Mouse (Mus musculus): ENCODE results near the gene Wdr5b. TPM values are rescaled to one million over a fixed set of nuclear protein-coding genes. Genes with fewer than 3 reads are reported as not detected.

Gene Wdr5b
- polyA plus RNA-seq, 1 experiment, result 1.9 TPM

DNA sequence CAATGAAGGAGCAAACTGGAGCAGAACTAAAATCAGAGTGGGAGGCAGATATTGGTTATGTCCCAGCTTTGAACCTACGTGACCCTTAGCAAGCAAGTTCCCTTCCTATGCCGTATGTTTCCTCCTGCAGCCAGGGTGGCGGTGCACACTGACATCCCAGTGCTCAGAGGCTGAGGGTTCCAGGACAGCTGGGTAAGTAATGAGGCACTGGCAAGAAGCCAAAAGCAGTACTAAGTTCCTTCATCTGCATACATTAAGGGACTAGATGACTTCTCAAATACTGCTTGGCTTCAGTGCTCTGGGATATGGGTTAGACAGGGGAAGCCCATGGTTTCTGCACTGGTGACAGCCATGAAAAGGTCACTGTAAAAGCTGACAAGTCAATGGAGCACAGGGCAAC lies 27.4 kb downstream of the Wdr5b start:
- Histone ChIP-seq H3K36me3 (ENCODE audit: control insufficient read depth, insufficient read depth) (peaks cover 7% of the 10 kb centered on the region), H3K4me2 (ENCODE audit: low read depth) (peak overlapping the region; percentile 87), H3ac (ENCODE audit: control insufficient read depth, insufficient read length) (no peak overlapping the region), H3K4me3 (no peak overlapping the region), H3K79me2 (ENCODE audit: control insufficient read depth, insufficient read depth) (peaks cover 49% of the 10 kb centered on the region), H3K27me3 (ENCODE audit: control insufficient read depth, insufficient read depth, insufficient read length) (no peaks in the 10 kb centered on the region)
- TF ChIP-seq SRF (IDR thresholded peaks at IDR 0.05; ENCODE audit: control insufficient read depth, insufficient read length, low read depth) (no peak), MAX (IDR thresholded peaks at IDR 0.05; ENCODE audit: low read depth) (no peak), REST (IDR thresholded peaks at IDR 0.05; ENCODE audit: insufficient read depth, insufficient read length) (no peak), MYOG (IDR thresholded peaks at IDR 0.05; ENCODE audit: control insufficient read depth in 1 of 3, insufficient read depth in 1 of 3, insufficient read length in 2 of 3, low read depth in 2 of 3) (no peak), MYOD1 (IDR thresholded peaks at IDR 0.05; ENCODE audit: control insufficient read depth in 1 of 3, insufficient read length in 2 of 3, low read depth in 2 of 3) (no peak), TCF12 (IDR thresholded peaks at IDR 0.05; ENCODE audit: insufficient read depth, poor library complexity, severe bottlenecking) (no peak), E2F4 (IDR thresholded peaks at IDR 0.05; ENCODE audit: insufficient read depth) (no peak), TCF3 (IDR thresholded peaks at IDR 0.05; ENCODE audit: insufficient read length, low read depth) (no peak), POLR2AphosphoS2 (IDR thresholded peaks at IDR 0.05; ENCODE audit: insufficient read length, low read depth) (no peak), POLR2A (IDR thresholded peaks at IDR 0.05; ENCODE audit: insufficient read length, low read depth) (no peak), CEBPB (IDR thresholded peaks at IDR 0.05; ENCODE audit: insufficient read depth, poor library complexity, severe bottlenecking) (no peak), USF1 (IDR thresholded peaks at IDR 0.05; ENCODE audit: low read depth) (no peak)

GRCm38 (mm10) chr16:36069819-36070575 lies 29.0 kb downstream of the Wdr5b start:
- no peak overlapping the region for H3ac ChIP-seq (ENCODE audit: control insufficient read depth, insufficient read length)
- H3K4me2 ChIP-seq (ENCODE audit: low read depth), result peak overlapping the region; percentile 87
- peaks cover 65% of the 10 kb centered on the region for H3K79me2 ChIP-seq (ENCODE audit: control insufficient read depth, insufficient read depth)
- TF ChIP-seq USF1 (IDR thresholded peaks at IDR 0.05; ENCODE audit: low read depth) (no peak), TCF12 (IDR thresholded peaks at IDR 0.05; ENCODE audit: insufficient read depth, poor library complexity, severe bottlenecking) (no peak), TCF3 (IDR thresholded peaks at IDR 0.05; ENCODE audit: insufficient read length, low read depth) (no peak), MYOD1 (IDR thresholded peaks at IDR 0.05; ENCODE audit: control insufficient read depth in 1 of 3, insufficient read length in 2 of 3, low read depth in 2 of 3) (no peak), MYOG (IDR thresholded peaks at IDR 0.05; ENCODE audit: control insufficient read depth in 1 of 3, insufficient read depth in 1 of 3, insufficient read length in 2 of 3, low read depth in 2 of 3) (no peak), POLR2A (IDR thresholded peaks at IDR 0.05; ENCODE audit: insufficient read length, low read depth) (no peak)
- peaks cover 7% of the 10 kb centered on the region for H3K36me3 ChIP-seq (ENCODE audit: control insufficient read depth, insufficient read depth)
- no peaks in the 10 kb centered on the region for H3K27me3 ChIP-seq (ENCODE audit: control insufficient read depth, insufficient read depth, insufficient read length)
- peak overlapping the region; percentile 99 for H3K4me3 ChIP-seq

- Histone ChIP-seq H3K4me3 (peak overlapping the region; percentile 99), H3K27me3 (ENCODE audit: control insufficient read depth, insufficient read depth, insufficient read length) (no peaks in the 10 kb centered on the region), H3ac (ENCODE audit: control insufficient read depth, insufficient read length) (peak overlapping the region; percentile 48), H3K36me3 (ENCODE audit: control insufficient read depth, insufficient read depth) (peaks cover 7% of the 10 kb centered on the region), H3K4me2 (ENCODE audit: low read depth) (peak overlapping the region; percentile 87), H3K79me2 (ENCODE audit: control insufficient read depth, insufficient read depth) (peaks cover 75% of the 10 kb centered on the region)
- peak; percentile 23 for TF ChIP-seq SRF (IDR thresholded peaks at IDR 0.05; ENCODE audit: control insufficient read depth, insufficient read length, low read depth)
- TF ChIP-seq E2F4 (IDR thresholded peaks at IDR 0.05; ENCODE audit: insufficient read depth), result no peak
These were observed 30.1 kb downstream of the Wdr5b start for GRCm38 (mm10) chr16:36071071-36071449.

DNA sequence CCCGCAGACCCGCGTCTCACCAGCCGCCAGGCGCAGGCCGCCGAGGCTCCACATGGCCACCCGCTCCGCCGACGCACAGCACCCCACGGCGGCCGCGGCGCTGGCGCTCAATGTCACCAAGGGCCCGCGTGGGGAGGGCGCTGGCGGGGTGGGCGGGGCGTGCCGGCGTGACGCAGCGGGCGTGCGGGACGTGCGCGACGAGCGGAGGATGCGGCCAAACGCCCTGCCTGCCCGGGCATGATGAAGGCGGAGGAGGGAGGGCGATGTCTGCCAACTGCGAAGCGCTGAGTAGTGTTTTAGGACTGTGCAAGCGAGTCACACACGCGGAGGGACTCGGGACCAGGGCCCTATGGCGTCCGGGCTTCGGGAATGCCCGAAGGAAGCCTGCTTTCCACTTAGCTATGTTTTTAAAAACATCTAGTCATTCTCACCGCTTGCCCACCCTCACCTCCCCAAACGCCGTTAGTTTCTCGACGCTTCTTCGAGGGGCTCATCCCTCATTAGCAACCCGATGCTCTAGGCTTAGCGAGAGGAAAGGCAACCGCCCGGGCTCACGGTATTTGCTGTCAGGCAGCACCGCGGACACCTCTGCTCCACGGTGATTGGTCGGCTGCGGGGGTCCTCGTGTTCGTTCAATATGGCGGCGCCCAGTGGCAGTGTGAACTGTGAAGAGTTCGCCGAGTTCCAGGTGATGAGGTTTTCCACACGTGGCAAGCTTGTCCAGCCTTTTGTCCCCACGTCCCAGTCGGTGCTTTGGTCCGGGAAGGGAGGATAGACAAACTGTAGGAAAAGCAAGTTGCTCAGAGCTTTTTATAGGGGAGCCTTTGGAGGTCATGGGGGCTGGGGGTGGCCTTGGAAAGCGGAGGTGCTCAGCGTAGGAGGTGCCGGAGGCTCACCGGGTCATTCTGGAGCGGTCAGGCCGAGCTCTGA lies 30.7 kb downstream of the Wdr5b start, which contains the start of the genes Fam162a and Ccdc58:
Gene Fam162a, minus strand, starts transcription at position 145 of the 930 bp plus-strand sequence.
Gene Ccdc58, plus strand, starts transcription at position 236 of the 930 bp plus-strand sequence.
- H3ac ChIP-seq (ENCODE audit: control insufficient read depth, insufficient read length), result peak within 1 kb of the TSS; percentile 48
- peaks cover 76% of the 10 kb centered on the region for H3K79me2 ChIP-seq (ENCODE audit: control insufficient read depth, insufficient read depth)
- peak within 1 kb of the TSS; percentile 87 for H3K4me2 ChIP-seq (ENCODE audit: low read depth)
- H3K27me3 ChIP-seq (ENCODE audit: control insufficient read depth, insufficient read depth, insufficient read length), result no peaks in the 10 kb centered on the region
- peaks cover 10% of the 10 kb centered on the region for H3K36me3 ChIP-seq (ENCODE audit: control insufficient read depth, insufficient read depth)
- TF ChIP-seq SRF (IDR thresholded peaks at IDR 0.05; ENCODE audit: control insufficient read depth, insufficient read length, low read depth) (no peak), CEBPB (IDR thresholded peaks at IDR 0.05; ENCODE audit: insufficient read depth, poor library complexity, severe bottlenecking) (no peak), E2F4 (IDR thresholded peaks at IDR 0.05; ENCODE audit: insufficient read depth) (no peak), REST (IDR thresholded peaks at IDR 0.05; ENCODE audit: insufficient read depth, insufficient read length) (peak; percentile 43), MYOG (IDR thresholded peaks at IDR 0.05; ENCODE audit: control insufficient read depth in 1 of 3, insufficient read depth in 1 of 3, insufficient read length in 2 of 3, low read depth in 2 of 3) (no peak), MAX (IDR thresholded peaks at IDR 0.05; ENCODE audit: low read depth) (peak; percentile 44), MYOD1 (IDR thresholded peaks at IDR 0.05; ENCODE audit: control insufficient read depth in 1 of 3, insufficient read length in 2 of 3, low read depth in 2 of 3) (peak in 1 of 3 experiments; percentile 45), POLR2AphosphoS2 (IDR thresholded peaks at IDR 0.05; ENCODE audit: insufficient read length, low read depth) (peak; percentile 96), USF1 (IDR thresholded peaks at IDR 0.05; ENCODE audit: low read depth) (no peak), TCF12 (IDR thresholded peaks at IDR 0.05; ENCODE audit: insufficient read depth, poor library complexity, severe bottlenecking) (no peak), POLR2A (IDR thresholded peaks at IDR 0.05; ENCODE audit: insufficient read length, low read depth) (peak; percentile 98), TCF3 (IDR thresholded peaks at IDR 0.05; ENCODE audit: insufficient read length, low read depth) (no peak)
- peak within 1 kb of the TSS; percentile 99 for H3K4me3 ChIP-seq

All from myocyte (in vitro differentiated cells).